Mouse (Mus musculus): Measurements from ENCODE around the gene Nodal. TPM values are rescaled to one million over a fixed set of nuclear protein-coding genes. Genes with fewer than 3 reads are reported as not detected.

Gene Nodal
- polyA plus RNA-seq, 1 experiment from 2014 or later, result 0.10 TPM

GRCm38 (mm10) chr10:61381823-61382222, 35.9 kb upstream of the Nodal start:
- H3K4me2 ChIP-seq (replicated peaks), result peak overlapping the region; percentile 92
- H3K4me1 ChIP-seq, result peaks cover 31% of the 10 kb centered on the region
- 0 out of 2 replicates have a peak overlapping the region, but pooled peaks have one; percentile 71 for H3K9ac ChIP-seq
- peak overlapping the region; percentile 63 for H3K4me3 ChIP-seq
- H3K9me3 ChIP-seq, result no peaks in the 10 kb centered on the region
- ATAC-seq (ENCODE audit: insufficient number of reproducible peaks, insufficient read depth, low FRiP score, low TSS enrichment), result no peak
- WGBS, result 13% methylated on average over 8 of the region's 8 CpGs
- H3K36me3 ChIP-seq, result no peaks in the 10 kb centered on the region
- peaks cover 9% of the 10 kb centered on the region; the same call in 1 of the 2 replicates for H3K27me3 ChIP-seq
- no peak overlapping the region for H3K27ac ChIP-seq

- peak overlapping the region; percentile 92 for H3K4me2 ChIP-seq (replicated peaks)
- peak; percentile 45 for ATAC-seq (ENCODE audit: insufficient number of reproducible peaks, insufficient read depth, low FRiP score, low TSS enrichment)
- H3K27ac ChIP-seq, result no peak overlapping the region
- peak overlapping the region; percentile 63 for H3K4me3 ChIP-seq
- WGBS, result under 1% methylated on average over 8 of the region's 8 CpGs
- no peaks in the 10 kb centered on the region for H3K9me3 ChIP-seq
- no peaks in the 10 kb centered on the region for H3K36me3 ChIP-seq
- peaks cover 31% of the 10 kb centered on the region for H3K4me1 ChIP-seq
- H3K27me3 ChIP-seq, result peaks cover 9% of the 10 kb centered on the region; the same call in 1 of the 2 replicates
- H3K9ac ChIP-seq, result peak overlapping the region; percentile 71; the same call in 1 of the 2 replicates
Measured at GRCm38 (mm10) chr10:61382281-61382731, 35.5 kb upstream of the Nodal start.

GRCm38 (mm10) chr10:61383021-61383714, 34.6 kb upstream of the Nodal start, which contains the start of gene Pald1:
TSS of gene Pald1 (minus strand) at chr10:61383530.
- peak; percentile 79 for ATAC-seq (ENCODE audit: insufficient number of reproducible peaks, insufficient read depth, low FRiP score, low TSS enrichment)
- peaks cover 31% of the 10 kb centered on the region for H3K4me1 ChIP-seq
- H3K4me3 ChIP-seq, result peak within 1 kb of the TSS; percentile 63
- H3K4me2 ChIP-seq (replicated peaks), result peak within 1 kb of the TSS; percentile 92
- no peaks in the 10 kb centered on the region for H3K9me3 ChIP-seq
- WGBS, result under 1% methylated on average over 59 of the region's 60 CpGs
- peak within 1 kb of the TSS; percentile 71 for H3K9ac ChIP-seq
- peaks cover 9% of the 10 kb centered on the region; the same call in 1 of the 2 replicates for H3K27me3 ChIP-seq
- H3K36me3 ChIP-seq, result no peaks in the 10 kb centered on the region
- no peak within 1 kb of the TSS; the same call in 1 of the 2 replicates for H3K27ac ChIP-seq

GRCm38 (mm10) chr10:61383715-61384047, 34.1 kb upstream of the Nodal start:
- H3K9me3 ChIP-seq, result no peaks in the 10 kb centered on the region
- peaks cover 31% of the 10 kb centered on the region for H3K4me1 ChIP-seq
- no peak overlapping the region for H3K27ac ChIP-seq
- peak overlapping the region; percentile 92 for H3K4me2 ChIP-seq (replicated peaks)
- ATAC-seq (ENCODE audit: insufficient number of reproducible peaks, insufficient read depth, low FRiP score, low TSS enrichment), result no peak
- no peaks in the 10 kb centered on the region for H3K36me3 ChIP-seq
- H3K27me3 ChIP-seq, result peaks cover 9% of the 10 kb centered on the region; the same call in 1 of the 2 replicates
- H3K4me3 ChIP-seq, result peak overlapping the region; percentile 63
- peak overlapping the region; percentile 71 for H3K9ac ChIP-seq
- WGBS, result 3% methylated on average over 11 of the region's 11 CpGs

- Histone ChIP-seq H3K36me3 (no peaks in the 10 kb centered on the region), H3K9ac (no peak overlapping the region), H3K4me1 (peaks cover 28% of the 10 kb centered on the region), H3K27me3 (peaks cover 5% of the 10 kb centered on the region; the same call in 1 of the 2 replicates), H3K27ac (no peak overlapping the region), H3K9me3 (no peaks in the 10 kb centered on the region), H3K4me3 (no peak overlapping the region), H3K4me2 (replicated peaks) (no peak overlapping the region)
- ATAC-seq (ENCODE audit: insufficient number of reproducible peaks, insufficient read depth, low FRiP score, low TSS enrichment), result no peak
- WGBS, result 76% methylated on average over 6 of the region's 6 CpGs
Measured at GRCm38 (mm10) chr10:61385174-61385573, 32.6 kb upstream of the Nodal start.

GRCm38 (mm10) chr10:61386284-61386683, 31.5 kb upstream of the Nodal start:
- no peak overlapping the region for H3K27ac ChIP-seq
- peaks cover 20% of the 10 kb centered on the region for H3K4me1 ChIP-seq
- 67% methylated on average over 6 of the region's 6 CpGs for WGBS
- H3K4me2 ChIP-seq (replicated peaks), result no peak overlapping the region
- no peak overlapping the region for H3K9ac ChIP-seq
- ATAC-seq (ENCODE audit: insufficient number of reproducible peaks, insufficient read depth, low FRiP score, low TSS enrichment), result no peak
- no peak overlapping the region for H3K4me3 ChIP-seq
- H3K36me3 ChIP-seq, result no peaks in the 10 kb centered on the region
- peaks cover 2% of the 10 kb centered on the region; the same call in 1 of the 2 replicates for H3K27me3 ChIP-seq
- H3K9me3 ChIP-seq, result no peaks in the 10 kb centered on the region

- Histone ChIP-seq H3K36me3 (no peaks in the 10 kb centered on the region), H3K9ac (no peak overlapping the region), H3K9me3 (no peaks in the 10 kb centered on the region), H3K4me1 (peaks cover 2% of the 10 kb centered on the region), H3K4me2 (replicated peaks) (no peak overlapping the region), H3K27me3 (no peaks in the 10 kb centered on the region), H3K27ac (no peak overlapping the region), H3K4me3 (no peak overlapping the region)
- ATAC-seq (ENCODE audit: insufficient number of reproducible peaks, insufficient read depth, low FRiP score, low TSS enrichment), result no peak
- WGBS, result 51% methylated on average over 5 of the region's 5 CpGs
Measured at GRCm38 (mm10) chr10:61389020-61389419, 28.8 kb upstream of the Nodal start.

- Histone ChIP-seq H3K27me3 (no peaks in the 10 kb centered on the region), H3K9ac (no peak overlapping the region), H3K27ac (no peak overlapping the region), H3K4me1 (no peaks in the 10 kb centered on the region), H3K4me3 (no peak overlapping the region), H3K4me2 (replicated peaks) (no peak overlapping the region), H3K9me3 (no peaks in the 10 kb centered on the region), H3K36me3 (no peaks in the 10 kb centered on the region)
- 69% methylated on average over 2 of the region's 2 CpGs for WGBS
- ATAC-seq (ENCODE audit: insufficient number of reproducible peaks, insufficient read depth, low FRiP score, low TSS enrichment), result no peak
Measured at GRCm38 (mm10) chr10:61390148-61390547, 27.6 kb upstream of the Nodal start.

GRCm38 (mm10) chr10:61392584-61392983, 25.2 kb upstream of the Nodal start:
- H3K9me3 ChIP-seq, result no peaks in the 10 kb centered on the region
- H3K36me3 ChIP-seq, result no peaks in the 10 kb centered on the region
- no peak overlapping the region for H3K27ac ChIP-seq
- H3K9ac ChIP-seq, result no peak overlapping the region
- H3K27me3 ChIP-seq, result no peaks in the 10 kb centered on the region
- H3K4me3 ChIP-seq, result no peak overlapping the region
- H3K4me2 ChIP-seq (replicated peaks), result no peak overlapping the region
- H3K4me1 ChIP-seq, result no peaks in the 10 kb centered on the region
- WGBS, result 50% methylated on average over 4 of the region's 4 CpGs
- no peak for ATAC-seq (ENCODE audit: insufficient number of reproducible peaks, insufficient read depth, low FRiP score, low TSS enrichment)

- Histone ChIP-seq H3K9me3 (no peaks in the 10 kb centered on the region), H3K9ac (no peak overlapping the region; the same call in 1 of the 2 replicates), H3K36me3 (no peaks in the 10 kb centered on the region), H3K4me1 (no peaks in the 10 kb centered on the region), H3K4me3 (no peak overlapping the region), H3K27ac (no peak overlapping the region), H3K27me3 (no peaks in the 10 kb centered on the region), H3K4me2 (replicated peaks) (no peak overlapping the region)
- WGBS, result 12% methylated on average over 9 of the region's 9 CpGs
- no peak for ATAC-seq (ENCODE audit: insufficient number of reproducible peaks, insufficient read depth, low FRiP score, low TSS enrichment)
Measured at GRCm38 (mm10) chr10:61394476-61395136, 23.2 kb upstream of the Nodal start.

- H3K4me3 ChIP-seq, result no peak overlapping the region
- H3K27me3 ChIP-seq, result no peaks in the 10 kb centered on the region
- ATAC-seq (ENCODE audit: insufficient number of reproducible peaks, insufficient read depth, low FRiP score, low TSS enrichment), result no peak
- H3K9ac ChIP-seq, result no peak overlapping the region
- no peaks in the 10 kb centered on the region for H3K9me3 ChIP-seq
- H3K4me1 ChIP-seq, result no peaks in the 10 kb centered on the region
- H3K36me3 ChIP-seq, result no peaks in the 10 kb centered on the region
- H3K4me2 ChIP-seq (replicated peaks), result no peak overlapping the region
- no peak overlapping the region for H3K27ac ChIP-seq
- 47% methylated on average over 3 of the region's 3 CpGs for WGBS
Measured at GRCm38 (mm10) chr10:61398125-61398524, 19.6 kb upstream of the Nodal start.
